ENCODE assay signal across 8 mouse cellular contexts in genomic region chr9:92950092-92950491, GRCm38 (mm10).
DNase-seq lines count a peak whose midpoint lies in the region; ATAC-seq and TF ChIP-seq lines count a peak whose summit lies in the region.

No protein-coding gene starts in this region.

- TF ChIP-seq CTCF in lung, embryonic 14.5 days (IDR thresholded peaks at IDR 0.05; ENCODE audit: low read depth), result peak; percentile 13; the same call in 1 of the 2 replicates
- TF ChIP-seq CTCF in lung, adult 2 months (IDR thresholded peaks at IDR 0.05; ENCODE audit: insufficient read depth, low read length), result no peak

- ATAC-seq in forebrain, embryonic 13.5 days, result peak; percentile 53; the same call in 1 of the 2 replicates
- ATAC-seq in lung, embryonic 14.5 days (ENCODE audit: insufficient read depth), result no peak
- no peak for ATAC-seq in inflammation-experienced regulatory T-cells, adult 6 months

- H3K27ac ChIP-seq in forebrain, embryonic 13.5 days, result no peak overlapping the region
- no peak overlapping the region for H3K27ac ChIP-seq in forebrain, embryonic 10.5 days
- no peak overlapping the region for H3K27ac ChIP-seq in lung, embryonic 14.5 days (ENCODE audit: low read depth)

- no peak overlapping the region for H3K4me2 ChIP-seq in forebrain, embryonic 13.5 days
- H3K4me2 ChIP-seq in lung, embryonic 14.5 days, result no peak overlapping the region

- no peak overlapping the region for H3K9ac ChIP-seq in forebrain, embryonic 13.5 days
- no peak overlapping the region for H3K9ac ChIP-seq in lung, embryonic 14.5 days

- H3K27me3 ChIP-seq in forebrain, embryonic 13.5 days, result no peaks in the 10 kb centered on the region
- H3K27me3 ChIP-seq in forebrain, embryonic 10.5 days (ENCODE audit: poor library complexity, severe bottlenecking), result no peaks in the 10 kb centered on the region
- H3K27me3 ChIP-seq in lung, embryonic 14.5 days (ENCODE audit: insufficient read depth, low read length), result no peaks in the 10 kb centered on the region

- no peak overlapping the region for H3K4me3 ChIP-seq in forebrain, embryonic 13.5 days
- no peak overlapping the region for H3K4me3 ChIP-seq in forebrain, embryonic 10.5 days
- no peak overlapping the region for H3K4me3 ChIP-seq in lung, embryonic 14.5 days (ENCODE audit: low read depth, low read length)
- H3K4me3 ChIP-seq in lung, adult 2 months (replicated peaks; ENCODE audit: extremely low read depth, low read depth, low read length), result no peak overlapping the region

- H3K4me1 ChIP-seq in forebrain, embryonic 13.5 days, result no peaks in the 10 kb centered on the region
- no peaks in the 10 kb centered on the region for H3K4me1 ChIP-seq in forebrain, embryonic 10.5 days
- H3K4me1 ChIP-seq in lung, embryonic 14.5 days (ENCODE audit: insufficient read depth), result no peaks in the 10 kb centered on the region
- H3K4me1 ChIP-seq in lung, adult 2 months (ENCODE audit: control insufficient read depth, insufficient read depth, low read length), result no peaks in the 10 kb centered on the region

- no peaks in the 10 kb centered on the region for H3K36me3 ChIP-seq in forebrain, embryonic 13.5 days (ENCODE audit: poor library complexity, severe bottlenecking)
- no peaks in the 10 kb centered on the region for H3K36me3 ChIP-seq in forebrain, embryonic 10.5 days (replicated peaks)
- no peaks in the 10 kb centered on the region for H3K36me3 ChIP-seq in lung, embryonic 14.5 days (ENCODE audit: insufficient read depth)

- no peaks in the 10 kb centered on the region for H3K9me3 ChIP-seq in forebrain, embryonic 13.5 days (replicated peaks)
- H3K9me3 ChIP-seq in forebrain, embryonic 10.5 days, result no peaks in the 10 kb centered on the region
- H3K9me3 ChIP-seq in lung, embryonic 14.5 days (ENCODE audit: low read depth, low read length), result no peaks in the 10 kb centered on the region

- TF ChIP-seq POLR2A in lung, adult 2 months (IDR thresholded peaks at IDR 0.05; ENCODE audit: borderline replicate concordance, extremely low read depth, low read depth, low read length), result no peak

- DNase-seq in forebrain, embryonic 10.5 days (ENCODE audit: extremely low spot score, low spot score), result no peak
- no peak for DNase-seq in lung, embryonic 14.5 days
- DNase-seq in lung, adult 2 months, result no peak
- peak; percentile 37 for DNase-seq in fat pad, adult 2 months (ENCODE audit: extremely low read depth, low read depth, low spot score)
- no peak for DNase-seq in urinary bladder, postnatal 10 days (ENCODE audit: low spot score)
- DNase-seq in frontal cortex, postnatal 36 days (ENCODE audit: low spot score in 2 of 2), result no peak
